Mouse (Mus musculus) left cerebral cortex, postnatal 4 days (tissue): ENCODE measurements around the gene Mdm2. TPM values are rescaled to one million over a fixed set of nuclear protein-coding genes. Genes with fewer than 3 reads are reported as not detected.

Experiments
- DNase-seq: peaks from one replicate; pipeline ENCODE4 v3.0.0-alpha.2; 2022
- intact Hi-C: fragments of 180-260 bp; cut with DNase I; formaldehyde crosslinking; loops from one replicate; pipeline ENCODE4 v1.15.1; 2025
- total RNA-seq, 2 experiments: library from RNA; stranded (reverse); gene quantifications; 2 replicates each; pipeline ENCODE4 v1.2.3; 2021

Gene Mdm2
- total RNA-seq, 2 experiments from 2014 or later, result 39.1 to 51.9 TPM

DNA sequence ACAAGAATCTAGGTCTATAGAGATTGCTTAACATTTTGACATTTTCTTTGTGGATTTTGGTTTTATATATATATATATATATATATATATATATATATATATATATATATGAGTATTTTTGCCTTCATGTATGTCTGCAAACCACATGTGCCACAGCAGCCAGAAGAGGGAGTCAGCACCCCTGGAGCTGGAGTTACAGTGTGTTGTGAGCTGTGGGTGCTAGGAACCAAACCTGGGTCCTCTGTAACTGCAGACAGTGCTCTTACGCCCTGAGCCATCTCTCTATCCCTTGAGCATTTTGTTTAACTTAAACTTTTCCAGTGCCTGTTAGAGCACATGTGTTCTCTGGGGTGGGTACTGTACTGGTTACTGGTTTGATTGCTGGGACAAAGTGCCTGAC, 36.6 kb downstream of the Mdm2 start:
- DNase-seq, result no peak
- intact Hi-C loops, result loop anchor here (10.0 kb wide), 1 partner anchor 449 kb away; the partner anchor contains the start of gene Yeats4

DNA sequence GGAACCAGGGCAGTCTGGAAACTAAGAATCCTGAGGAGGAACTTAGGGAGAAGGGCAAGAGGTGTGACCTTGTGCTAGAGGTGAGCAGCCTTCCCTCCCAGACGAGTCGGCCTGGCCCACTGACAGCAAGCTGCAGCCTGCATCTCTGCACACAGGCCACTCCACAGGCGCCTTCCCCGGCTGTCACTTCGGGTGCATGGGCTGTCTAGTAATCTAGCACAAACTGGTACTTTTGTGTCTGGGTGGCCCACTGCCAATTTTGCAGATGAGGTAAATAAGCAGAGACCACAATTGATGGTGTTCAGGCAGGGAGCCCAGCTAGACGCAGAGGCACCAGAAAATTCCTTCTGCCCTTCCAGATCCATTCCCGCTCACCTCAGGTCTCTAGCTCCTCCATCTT, 37.9 kb downstream of the Mdm2 start:
- DNase-seq, result peak; percentile 74
- intact Hi-C loops, result loop anchor here (10.0 kb wide), 1 partner anchor 448 kb away; the partner anchor contains the start of gene Yeats4

DNA sequence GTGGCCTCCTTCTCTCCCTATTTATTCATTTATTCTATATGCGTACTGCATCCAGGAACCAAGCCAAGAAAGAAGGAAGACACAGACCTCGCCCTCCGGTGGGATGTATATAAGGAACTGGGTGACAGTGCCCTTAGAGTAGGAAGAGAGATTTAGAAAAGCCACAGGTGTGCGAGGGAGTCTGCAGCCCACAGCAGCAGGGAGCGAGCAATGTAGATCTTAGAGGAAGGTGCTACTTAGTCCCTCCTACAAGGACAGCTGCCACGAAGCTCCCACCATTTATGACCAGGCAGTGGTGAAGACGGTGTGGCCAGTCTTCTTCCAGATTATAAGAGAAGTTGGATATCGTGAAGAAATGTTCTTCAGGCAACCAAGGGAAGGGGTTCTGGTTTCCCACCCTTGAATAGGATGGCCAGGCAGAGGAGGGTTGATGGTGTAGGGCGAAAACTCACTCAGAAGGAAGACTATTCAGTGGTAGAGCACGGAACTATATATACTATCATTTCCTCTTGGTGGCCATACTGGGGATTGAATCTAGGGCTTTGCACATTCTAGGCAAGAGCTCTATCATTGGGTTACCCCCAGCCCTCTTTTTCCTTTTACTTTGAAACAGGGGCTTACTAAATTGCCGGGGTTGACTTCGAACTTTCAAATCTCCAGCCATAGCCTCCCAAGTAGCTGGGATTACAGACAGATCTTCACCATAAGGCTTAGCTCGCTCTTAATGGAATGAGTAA, 38.5 kb downstream of the Mdm2 start:
- intact Hi-C loops, result loop anchor here (10.0 kb wide), 1 partner anchor 447 kb away; the partner anchor contains the start of gene Yeats4

DNA sequence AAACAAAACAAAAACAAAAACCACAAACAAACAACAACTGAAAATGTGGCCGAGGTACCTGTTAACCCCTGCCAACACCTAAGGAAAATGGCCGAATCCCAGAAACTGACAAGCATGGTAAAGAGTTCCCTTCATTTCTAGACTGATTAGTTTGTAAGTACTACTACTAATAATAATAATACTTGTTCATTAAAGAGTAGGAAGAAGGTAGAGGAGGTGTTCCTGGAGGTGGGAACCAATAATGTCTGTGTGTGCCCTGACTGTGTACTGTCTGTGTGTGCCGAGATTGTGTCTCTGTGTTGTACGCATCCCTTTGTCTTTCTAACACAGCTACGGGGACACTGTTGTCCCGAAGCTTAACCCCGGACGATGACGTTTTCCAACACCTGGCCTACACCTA, 39.3 kb downstream of the Mdm2 start:
- intact Hi-C loops, result loop anchor here (10.0 kb wide), 1 partner anchor 446 kb away; the partner anchor contains the start of gene Yeats4
- no peak for DNase-seq

More for the DNA sequence above, 38.5 kb downstream of the Mdm2 start:
- no peak for DNase-seq

DNA sequence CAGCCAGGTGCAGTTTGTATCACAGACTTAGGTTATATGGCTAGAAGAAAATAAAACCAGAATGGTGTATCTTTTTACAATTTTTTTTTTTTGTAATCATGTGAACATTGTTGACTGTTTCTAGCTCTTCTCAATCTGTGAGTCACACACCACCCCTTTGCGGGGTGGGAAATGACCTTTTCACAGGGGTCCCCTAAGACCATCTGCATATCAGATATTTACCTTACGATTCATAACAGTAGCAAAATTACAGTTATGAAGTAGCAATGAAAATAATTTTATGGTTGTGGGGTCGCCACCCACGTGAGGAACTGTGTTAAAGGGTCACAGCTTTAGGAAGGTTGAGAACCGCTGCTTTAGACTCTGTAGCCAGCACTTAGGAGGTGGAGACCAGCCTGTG, 39.8 kb downstream of the Mdm2 start:
- no peak for DNase-seq
- intact Hi-C loops, result loop anchor here (10.0 kb wide), 1 partner anchor 446 kb away; the partner anchor contains the start of gene Yeats4

DNA sequence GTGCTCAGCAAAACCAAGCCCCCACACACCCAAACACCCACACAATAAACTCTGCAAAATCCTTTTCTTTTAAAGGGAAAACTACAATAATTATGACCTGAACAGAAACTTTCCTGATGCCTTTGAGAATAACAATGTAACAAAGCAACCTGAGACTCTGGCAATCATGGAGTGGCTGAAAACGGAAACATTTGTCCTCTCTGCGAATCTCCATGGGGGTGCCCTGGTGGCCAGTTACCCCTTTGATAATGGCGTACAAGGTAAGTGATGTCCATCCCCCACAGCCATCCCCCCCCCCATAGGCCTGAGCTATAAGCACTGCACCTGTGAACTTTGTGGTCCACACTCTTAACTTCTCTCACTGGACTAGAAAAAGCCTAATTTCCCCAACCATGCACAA, 40.5 kb downstream of the Mdm2 start:
- intact Hi-C loops, result loop anchor here (10.0 kb wide), 1 partner anchor 445 kb away; the partner anchor contains the start of gene Yeats4
- no peak for DNase-seq

DNA sequence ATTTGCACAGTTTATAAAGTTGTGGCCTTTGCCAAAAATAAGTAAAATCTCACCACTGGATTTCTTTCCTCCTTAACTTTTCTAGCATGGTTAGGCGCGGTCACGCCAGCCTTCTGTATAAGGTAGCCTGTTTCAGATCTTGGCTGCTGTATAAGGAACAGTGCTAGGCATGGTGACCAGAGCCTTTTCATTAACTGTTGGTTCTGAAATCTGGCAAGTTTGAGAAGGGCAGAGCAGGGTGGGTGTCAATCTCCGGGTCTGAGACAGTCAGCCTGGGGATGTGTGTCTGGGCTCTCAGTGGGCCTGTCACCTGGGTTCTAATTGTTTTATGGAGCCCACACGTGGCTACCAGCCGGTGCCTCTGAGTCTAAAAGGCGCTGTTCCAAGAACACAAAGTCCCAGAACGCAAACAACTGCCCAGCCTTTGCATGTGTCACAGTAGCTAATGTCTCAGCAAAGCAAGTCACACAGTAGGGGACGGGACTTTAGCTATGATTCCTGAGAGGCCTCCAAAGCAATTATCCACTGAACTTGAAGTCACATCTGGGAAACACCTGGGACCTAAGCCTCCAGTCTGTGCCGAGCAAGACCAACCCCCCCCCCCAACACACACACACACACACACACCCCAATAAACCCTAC, 41.0 kb downstream of the Mdm2 start:
- intact Hi-C loops, result loop anchor here (10.0 kb wide), 1 partner anchor 445 kb away; the partner anchor contains the start of gene Yeats4
- no peak for DNase-seq

DNA sequence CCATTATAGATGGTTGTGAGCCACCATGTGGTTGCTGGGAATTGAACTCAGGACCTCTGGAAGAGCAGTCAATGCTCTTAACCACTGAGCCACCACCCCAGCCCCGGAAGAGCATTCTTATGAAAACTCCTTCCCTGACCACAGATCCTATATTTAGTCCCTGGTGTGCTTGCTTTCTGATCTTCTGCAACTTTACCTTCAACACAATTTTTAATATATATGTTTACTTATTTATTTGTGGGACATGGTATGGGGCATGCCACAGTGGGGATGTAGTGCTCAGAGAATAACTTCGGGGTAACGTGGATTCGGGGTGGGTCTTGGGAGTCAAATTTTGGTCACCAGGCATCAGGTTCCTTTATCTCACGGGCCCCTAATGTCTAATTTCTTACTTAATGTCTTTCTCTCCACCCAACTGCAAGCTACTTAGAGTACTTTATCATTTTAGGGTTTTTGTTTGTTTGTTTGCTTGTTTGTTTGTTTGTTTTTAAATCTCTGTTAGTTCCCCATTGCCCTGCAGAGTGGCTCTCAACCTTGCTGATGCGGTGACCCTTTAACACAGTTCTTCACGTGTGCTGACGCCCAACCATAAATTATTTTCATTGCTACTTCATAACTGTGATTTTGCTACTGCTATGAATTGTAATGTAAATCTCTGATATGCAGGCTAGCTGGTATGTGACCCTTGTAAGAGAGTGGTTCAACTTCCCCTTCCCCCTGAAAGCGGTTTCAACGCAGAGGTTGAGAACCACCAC, 41.8 kb downstream of the Mdm2 start:
- DNase-seq, result no peak
- intact Hi-C loops, result no loop called here

DNA sequence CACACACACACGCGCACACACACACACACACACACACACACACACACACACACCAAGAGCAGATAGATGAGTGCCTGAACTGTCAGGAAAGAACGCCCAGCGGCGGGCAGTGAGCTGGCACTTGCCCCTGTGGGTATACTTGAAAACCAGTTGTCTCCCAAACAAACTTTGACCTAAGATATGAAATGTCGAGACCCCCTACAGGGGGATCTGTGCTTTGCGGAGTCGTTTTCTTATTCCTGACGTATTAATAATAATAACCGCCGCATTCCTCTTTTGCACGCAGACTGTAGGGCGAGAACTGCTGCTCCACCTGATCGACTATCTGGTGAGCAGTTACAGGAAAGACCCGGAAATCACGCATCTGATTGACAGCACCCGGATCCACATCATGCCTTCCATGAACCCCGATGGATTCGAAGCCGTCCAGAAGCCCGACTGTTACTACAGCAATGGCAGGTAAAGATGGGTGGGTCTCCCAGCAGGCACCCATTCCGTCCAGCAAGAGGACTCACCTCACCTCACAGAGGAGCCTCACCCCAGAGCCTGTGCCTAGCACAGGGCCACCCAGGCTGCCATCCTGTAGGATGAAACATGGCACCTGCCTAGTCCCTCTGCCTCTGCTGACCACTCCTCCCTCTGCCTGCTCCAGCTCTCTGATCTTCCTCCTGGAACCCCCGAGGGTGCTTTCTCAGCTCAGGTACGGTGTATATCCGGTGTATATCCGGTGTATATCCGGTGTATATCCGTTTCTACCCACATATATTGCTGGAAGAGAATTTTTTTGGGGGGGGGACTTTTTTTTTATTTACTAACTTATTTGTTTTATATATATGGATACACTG, 42.7 kb downstream of the Mdm2 start:
- intact Hi-C loops, result no loop called here
- DNase-seq, result no peak

DNA sequence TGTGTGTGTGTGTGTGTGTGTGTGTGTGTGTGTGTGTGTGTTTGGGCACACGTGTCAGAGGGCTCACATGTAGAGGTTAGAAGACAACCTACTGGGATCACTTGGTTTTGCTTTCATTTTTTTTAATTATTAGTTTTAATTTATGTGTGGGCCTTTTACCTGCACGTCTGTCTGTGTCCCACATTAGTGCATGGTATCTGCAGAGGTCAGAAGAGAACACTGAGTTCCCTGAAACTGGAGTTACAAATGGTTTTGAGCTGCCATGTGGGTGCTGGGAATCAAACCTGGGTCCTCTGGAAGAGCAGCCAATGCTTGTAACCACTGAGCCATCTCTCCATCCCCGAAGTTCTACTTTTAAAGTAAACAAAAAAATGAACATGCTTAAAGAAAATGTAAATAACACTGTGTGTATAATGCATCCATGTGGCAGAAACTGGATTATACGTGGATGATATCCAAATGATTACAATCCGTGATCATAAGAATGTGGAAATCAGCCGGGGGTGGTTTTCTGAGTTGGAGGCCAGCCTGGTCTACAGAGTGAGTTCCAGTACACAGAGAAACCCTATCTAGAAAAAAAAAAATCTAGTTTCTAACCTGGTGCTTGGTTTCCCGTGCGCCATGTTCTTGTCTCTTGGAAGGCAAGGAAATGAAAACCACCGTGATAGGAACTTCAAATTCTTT, 43.5 kb downstream of the Mdm2 start:
- intact Hi-C loops, result no loop called here
- no peak for DNase-seq

DNA sequence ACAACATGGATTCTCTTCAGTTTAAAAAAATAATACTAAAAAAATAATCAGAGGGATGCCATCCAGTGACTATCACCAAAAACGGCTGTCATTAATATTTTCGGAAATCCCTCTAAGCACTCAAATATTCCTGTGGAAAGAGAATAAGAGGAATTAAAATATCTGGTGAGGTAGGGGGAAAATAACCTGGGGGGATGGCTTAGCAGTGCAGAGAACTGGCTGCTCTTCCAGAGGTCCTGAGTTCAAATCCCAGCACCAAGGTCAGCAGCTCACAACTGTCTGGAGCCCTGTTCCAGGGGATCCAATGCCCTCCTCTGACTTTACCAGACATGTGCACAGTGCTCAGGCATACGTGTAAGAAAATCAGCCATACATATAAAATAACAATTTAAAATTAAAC, 44.2 kb downstream of the Mdm2 start:
- intact Hi-C loops, result no loop called here
- DNase-seq, result no peak

DNA sequence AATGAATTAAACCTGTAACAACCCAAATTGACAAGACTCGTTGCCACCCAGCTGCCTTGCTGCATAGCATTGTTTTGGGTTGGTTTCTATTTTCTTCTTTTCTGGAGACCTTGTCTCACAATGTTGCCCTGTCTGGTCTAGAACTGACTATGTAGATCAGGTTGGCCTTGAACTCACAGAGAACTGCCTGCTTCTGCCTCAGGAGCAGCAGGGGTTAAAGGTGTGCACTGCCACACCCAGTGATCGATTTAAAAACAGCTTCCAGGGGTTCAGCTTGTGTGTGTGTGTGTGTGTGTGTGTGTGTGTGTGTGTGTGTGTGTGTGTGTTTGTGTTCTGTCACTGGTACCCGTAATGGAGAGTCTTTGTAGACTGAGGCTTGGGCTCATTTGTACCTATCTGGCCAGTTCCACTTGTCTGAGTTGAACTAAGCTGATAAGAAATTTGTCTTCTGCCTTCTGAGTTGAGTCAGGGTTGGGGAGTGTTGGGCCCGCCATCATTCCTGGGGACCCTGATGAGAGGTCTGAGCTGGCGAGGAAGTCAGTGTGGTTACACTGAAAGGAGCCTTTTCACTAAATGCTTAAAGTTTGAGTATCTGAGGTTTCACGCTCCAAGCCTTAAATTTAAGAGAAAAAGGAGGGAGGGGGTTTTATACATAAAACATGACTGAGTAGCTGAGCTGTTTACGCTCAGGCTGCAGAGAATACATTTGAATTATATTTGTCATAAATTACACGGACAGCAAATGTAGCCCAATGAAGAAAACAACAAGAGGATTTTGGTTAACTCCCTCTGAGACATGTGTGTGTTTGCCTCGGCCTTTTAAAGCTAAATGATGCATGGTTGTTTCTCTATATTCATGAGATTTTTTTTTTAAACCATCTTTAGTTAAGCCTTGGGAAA, 44.9 kb downstream of the Mdm2 start:
- intact Hi-C loops, result no loop called here

DNA sequence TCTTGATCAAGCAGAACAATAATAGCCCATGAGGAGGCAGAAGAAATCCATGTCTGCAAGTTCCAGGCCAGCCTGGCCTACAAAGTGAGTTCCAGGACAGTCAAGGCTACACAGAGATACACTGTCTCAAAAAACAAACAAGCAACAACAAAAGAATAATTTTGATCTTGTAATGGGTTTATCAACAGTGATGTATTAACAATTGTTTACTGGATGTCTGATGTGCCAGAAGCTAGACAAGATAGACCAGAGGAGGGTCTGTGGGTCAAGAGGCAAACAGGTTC, 45.7 kb downstream of the Mdm2 start:
- DNase-seq, result no peak
- intact Hi-C loops, result no loop called here

More for the DNA sequence above, 44.9 kb downstream of the Mdm2 start:
- DNase-seq, result no peak

DNA sequence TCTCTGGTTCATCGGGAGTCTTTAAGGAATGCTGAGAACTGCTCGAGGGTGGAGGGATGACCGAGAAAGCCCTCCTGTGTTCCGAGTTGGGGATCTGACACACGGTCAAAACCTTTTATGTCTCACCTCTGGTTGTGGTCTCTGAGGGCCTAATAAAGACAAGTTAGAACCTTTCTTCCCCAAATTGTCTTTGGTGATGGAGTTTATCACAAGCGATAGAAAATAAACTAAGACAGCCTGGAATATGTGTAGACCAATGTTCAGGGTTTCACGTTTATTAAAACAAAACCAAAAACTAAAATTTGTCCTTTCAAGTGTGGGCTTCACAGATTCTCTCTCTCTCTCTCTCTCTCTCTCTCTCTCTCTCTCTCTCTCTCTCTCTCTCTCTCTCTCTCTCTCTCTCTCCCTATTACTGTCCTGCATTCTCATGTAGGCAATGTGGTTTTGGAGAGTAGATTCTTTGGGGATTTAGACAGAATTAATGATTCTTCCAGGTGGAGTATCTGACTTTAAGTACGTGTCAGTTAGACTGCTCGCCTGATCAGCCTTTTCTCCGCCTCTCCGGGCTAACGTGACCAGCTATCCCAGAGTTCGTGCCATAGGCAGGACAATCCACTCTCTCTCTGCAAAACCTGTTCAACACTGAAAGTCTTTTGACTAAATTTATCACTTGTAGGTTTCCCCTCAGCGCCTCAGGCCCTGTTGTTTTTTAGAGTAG, 46.2 kb downstream of the Mdm2 start:
- no peak for DNase-seq
- intact Hi-C loops, result no loop called here

DNA sequence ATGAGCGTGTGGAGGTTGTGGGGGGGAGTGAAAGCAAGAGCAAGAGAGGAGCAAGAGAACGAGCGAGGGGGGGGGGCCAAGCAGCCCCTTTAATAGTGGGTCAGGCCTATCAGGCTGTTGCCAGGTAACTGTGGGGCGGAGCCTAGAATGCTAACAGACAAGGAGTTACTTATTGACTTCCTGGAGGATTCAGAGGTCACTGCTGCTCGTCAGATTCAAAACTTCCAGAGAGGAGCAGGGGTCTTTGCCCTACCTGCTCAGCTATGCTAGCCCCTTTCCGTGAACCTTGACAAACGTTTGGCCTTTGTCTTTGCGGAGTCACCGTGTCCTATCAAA, 46.7 kb downstream of the Mdm2 start:
- intact Hi-C loops, result no loop called here
- DNase-seq, result no peak

DNA sequence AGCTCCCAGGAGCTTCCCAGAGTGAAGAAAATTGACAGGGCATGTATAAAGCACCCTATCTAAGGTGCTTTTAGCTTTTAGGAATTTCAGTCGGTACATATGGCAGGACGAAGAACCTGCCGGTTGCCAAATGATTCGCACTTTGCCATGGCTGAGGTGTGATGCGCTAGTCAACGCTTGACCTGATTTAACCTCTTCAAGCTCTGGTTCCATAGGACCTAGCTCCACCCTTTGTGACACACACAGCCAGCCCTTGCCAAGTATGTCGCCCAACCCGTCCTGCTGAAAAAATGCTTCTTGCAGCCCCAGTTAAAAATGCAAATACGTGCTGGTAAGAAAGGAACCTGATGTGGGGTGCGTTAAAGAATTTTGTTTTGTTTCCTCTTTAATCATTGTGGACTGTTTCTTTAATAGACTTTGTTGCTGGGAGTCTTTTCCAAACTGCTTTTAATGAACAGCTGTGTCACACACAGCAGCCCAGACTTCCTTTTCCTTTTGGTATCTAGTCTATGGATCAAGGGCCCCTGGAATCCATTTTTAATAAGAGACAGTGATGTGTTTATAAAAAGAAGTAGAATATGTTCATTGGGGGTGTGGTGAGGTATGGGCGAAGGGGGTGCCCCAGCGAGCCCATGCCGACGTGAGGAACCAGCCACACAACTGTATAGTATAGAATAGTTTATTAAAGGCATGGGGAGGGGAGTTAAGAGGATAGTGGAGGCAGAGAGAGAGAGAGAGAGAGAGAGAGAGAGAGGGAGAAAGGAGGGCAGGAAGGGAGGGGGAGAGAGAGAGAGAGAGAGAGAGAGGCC, 47.3 kb downstream of the Mdm2 start:
- intact Hi-C loops, result no loop called here
- no peak for DNase-seq

DNA sequence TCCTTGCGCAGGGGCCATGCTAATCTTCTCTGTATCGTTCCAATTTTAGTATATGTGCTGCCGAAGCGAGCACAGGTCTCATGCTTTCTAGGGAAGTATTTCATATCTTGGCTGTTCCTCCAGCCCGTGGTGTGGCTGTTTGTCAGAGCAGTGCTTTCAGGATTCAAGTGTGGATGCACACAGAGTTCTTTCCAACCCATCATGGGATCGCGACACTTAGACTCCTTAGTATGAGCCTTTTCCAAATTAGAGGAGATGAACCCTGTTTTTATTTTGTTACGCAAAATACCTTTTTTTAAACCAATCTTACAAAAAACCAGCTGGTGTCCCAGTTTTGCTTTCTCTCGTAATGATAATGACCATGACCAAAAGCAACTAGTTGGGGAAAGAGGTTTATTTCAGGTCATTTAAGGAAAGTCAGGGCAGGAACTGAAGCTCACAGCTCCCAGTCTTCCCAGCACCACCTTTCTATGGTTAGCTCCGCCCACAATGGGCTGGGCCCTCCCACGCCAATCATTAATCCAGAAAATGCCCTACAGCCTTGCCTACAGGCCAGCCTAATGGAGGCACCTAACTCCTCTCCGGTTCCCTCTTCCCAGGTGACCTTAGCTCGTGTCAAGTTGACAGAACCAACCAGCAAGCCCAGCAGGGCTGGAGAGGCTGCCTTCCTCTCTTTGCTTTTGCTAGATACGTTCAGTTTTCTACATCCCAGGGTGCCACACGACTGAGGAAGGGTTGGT, 48.1 kb downstream of the Mdm2 start:
- no peak for DNase-seq
- intact Hi-C loops, result no loop called here
